Mouse (Mus musculus): ENCODE measurements at regions not wholly inside any gene's neighbourhood (a gene's known extent, or its start where the extent isn't known, plus 50 kb on each side); places are given as distances from the start of the nearest gene placed in this dataset.

DNA sequence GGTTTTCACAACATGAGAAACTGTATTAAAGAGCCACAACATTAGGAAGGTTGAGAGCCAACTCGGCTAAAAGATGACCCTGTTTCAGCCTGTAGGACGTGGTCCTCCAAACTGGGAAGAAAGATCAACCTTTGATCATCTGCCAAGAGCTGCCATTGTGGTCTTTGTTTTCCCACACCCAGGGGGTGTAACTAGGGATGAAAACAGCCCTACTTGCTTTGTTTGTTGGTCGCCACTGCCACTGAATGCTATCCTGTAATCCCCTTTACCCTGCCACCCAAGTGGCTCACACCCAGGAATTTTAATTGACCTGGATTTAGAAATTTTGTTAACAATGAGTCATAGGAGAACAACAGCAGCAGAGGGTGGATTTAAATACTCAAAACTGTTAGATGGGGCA is 414.2 kb downstream of the Bcor start:
- Histone ChIP-seq H3K27ac (ENCODE audit: control insufficient read depth, insufficient read depth, low read depth, low read length) (no peak overlapping the region), H3K27me3 (ENCODE audit: control insufficient read depth, insufficient read depth, low read length) (no peaks in the 10 kb centered on the region), H3K4me1 (ENCODE audit: control insufficient read depth, insufficient read depth, low read length) (no peaks in the 10 kb centered on the region), H3K4me3 (ENCODE audit: control insufficient read depth, low read depth, low read length) (no peak overlapping the region), H3K36me3 (ENCODE audit: control insufficient read depth, insufficient read depth, low read length) (no peaks in the 10 kb centered on the region)
- TF ChIP-seq CTCF (IDR thresholded peaks at IDR 0.05; ENCODE audit: control insufficient read depth, insufficient read depth, insufficient replicate concordance, low read depth, low read length) (no peak), POLR2A (IDR thresholded peaks at IDR 0.05; ENCODE audit: control insufficient read depth, low read depth, low read length) (no peak)

DNA sequence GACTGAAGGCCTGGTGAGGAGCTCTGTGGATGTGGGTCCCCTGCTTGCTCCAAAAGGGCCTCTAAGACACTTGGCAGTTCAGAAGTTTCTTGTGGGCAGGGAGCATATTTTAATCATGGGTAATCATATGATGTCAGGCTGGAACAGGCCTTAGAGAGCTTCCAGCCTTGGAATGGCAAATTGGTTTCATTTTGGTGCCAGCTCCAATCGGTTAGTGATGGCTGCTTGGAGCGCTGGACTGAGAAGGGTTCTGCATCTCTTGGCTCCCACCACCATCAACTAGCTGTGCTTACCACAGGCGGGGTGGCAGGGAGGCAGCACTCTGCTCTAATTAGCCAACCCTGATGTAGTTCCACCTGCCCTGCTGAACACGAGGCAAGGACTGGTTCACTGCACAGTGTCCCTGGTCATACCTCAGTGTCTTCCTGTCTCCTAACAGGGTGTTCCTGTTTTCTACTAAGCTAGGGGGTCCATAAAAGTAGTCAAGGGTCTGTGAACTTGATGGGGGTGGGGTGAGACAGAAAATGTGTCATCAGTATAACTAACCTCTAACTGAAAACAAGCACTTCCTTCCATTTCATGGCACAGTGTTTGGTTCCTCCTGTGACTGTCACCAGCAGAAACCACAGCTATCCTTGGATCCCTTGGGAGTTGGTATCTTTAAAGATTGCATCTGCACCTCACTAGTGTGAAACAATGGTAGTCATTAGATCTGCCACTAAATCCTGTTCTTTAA is 412.6 kb downstream of the Bcor start:
- H3K27me3 ChIP-seq (ENCODE audit: control insufficient read depth, insufficient read depth, low read length), result no peaks in the 10 kb centered on the region

DNA sequence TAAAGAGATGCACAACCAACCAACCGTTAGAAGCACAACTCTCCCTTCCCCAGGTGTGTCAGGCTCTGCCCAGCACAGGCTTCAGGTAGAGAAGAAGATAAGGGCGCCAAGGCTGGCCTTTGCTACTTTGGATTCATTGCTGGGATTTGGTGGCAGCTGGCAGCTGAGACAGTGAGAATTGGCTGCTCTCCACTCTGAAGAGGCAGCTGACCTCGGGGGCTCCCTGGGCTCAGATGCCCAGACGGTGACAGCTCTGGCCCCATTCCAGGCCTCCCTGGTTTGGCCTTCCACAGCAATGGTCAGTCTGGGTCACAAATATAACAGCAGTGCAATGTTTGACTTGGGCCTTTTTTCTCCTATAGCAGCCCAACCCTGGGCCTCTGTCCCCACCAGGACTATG is 411.9 kb downstream of the Bcor start:
- no peaks in the 10 kb centered on the region for H3K4me1 ChIP-seq (ENCODE audit: control insufficient read depth, insufficient read depth, low read length)
- H3K27me3 ChIP-seq (ENCODE audit: control insufficient read depth, insufficient read depth, low read length), result no peaks in the 10 kb centered on the region
- no peak for TF ChIP-seq CTCF (IDR thresholded peaks at IDR 0.05; ENCODE audit: control insufficient read depth, insufficient read depth, insufficient replicate concordance, low read depth, low read length)
- no peak for TF ChIP-seq POLR2A (IDR thresholded peaks at IDR 0.05; ENCODE audit: control insufficient read depth, low read depth, low read length)
- H3K4me3 ChIP-seq (ENCODE audit: control insufficient read depth, low read depth, low read length), result no peak overlapping the region
- H3K27ac ChIP-seq (ENCODE audit: control insufficient read depth, insufficient read depth, low read depth, low read length), result no peak overlapping the region
- no peaks in the 10 kb centered on the region for H3K36me3 ChIP-seq (ENCODE audit: control insufficient read depth, insufficient read depth, low read length)

More for the DNA sequence above, 412.6 kb downstream of the Bcor start:
- H3K4me3 ChIP-seq (ENCODE audit: control insufficient read depth, low read depth, low read length), result no peak overlapping the region
- no peaks in the 10 kb centered on the region for H3K36me3 ChIP-seq (ENCODE audit: control insufficient read depth, insufficient read depth, low read length)
- no peak overlapping the region for H3K27ac ChIP-seq (ENCODE audit: control insufficient read depth, insufficient read depth, low read depth, low read length)
- no peak for TF ChIP-seq CTCF (IDR thresholded peaks at IDR 0.05; ENCODE audit: control insufficient read depth, insufficient read depth, insufficient replicate concordance, low read depth, low read length)
- TF ChIP-seq POLR2A (IDR thresholded peaks at IDR 0.05; ENCODE audit: control insufficient read depth, low read depth, low read length), result no peak
- no peaks in the 10 kb centered on the region for H3K4me1 ChIP-seq (ENCODE audit: control insufficient read depth, insufficient read depth, low read length)

DNA sequence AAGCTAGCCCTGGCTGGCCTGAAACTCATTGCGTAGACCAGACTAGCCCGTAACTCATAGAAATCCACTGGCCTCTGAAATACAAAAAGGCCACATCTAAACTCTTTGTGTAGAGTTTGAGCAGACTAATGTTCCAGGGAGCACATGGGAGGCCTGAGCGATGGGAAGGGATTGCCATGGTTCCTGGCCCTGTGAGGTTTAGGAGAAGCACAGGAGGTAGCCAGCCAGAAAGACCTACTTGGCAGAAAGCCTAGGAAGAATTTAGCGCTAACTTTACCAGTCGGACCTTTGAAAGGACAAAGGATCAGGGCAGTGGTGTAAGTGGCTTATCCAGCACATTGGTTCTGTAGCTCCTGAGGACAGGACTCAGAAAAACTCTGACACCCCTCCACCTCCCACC is 407.6 kb downstream of the Bcor start:
- no peaks in the 10 kb centered on the region for H3K27me3 ChIP-seq (ENCODE audit: control insufficient read depth, insufficient read depth, low read length)

DNA sequence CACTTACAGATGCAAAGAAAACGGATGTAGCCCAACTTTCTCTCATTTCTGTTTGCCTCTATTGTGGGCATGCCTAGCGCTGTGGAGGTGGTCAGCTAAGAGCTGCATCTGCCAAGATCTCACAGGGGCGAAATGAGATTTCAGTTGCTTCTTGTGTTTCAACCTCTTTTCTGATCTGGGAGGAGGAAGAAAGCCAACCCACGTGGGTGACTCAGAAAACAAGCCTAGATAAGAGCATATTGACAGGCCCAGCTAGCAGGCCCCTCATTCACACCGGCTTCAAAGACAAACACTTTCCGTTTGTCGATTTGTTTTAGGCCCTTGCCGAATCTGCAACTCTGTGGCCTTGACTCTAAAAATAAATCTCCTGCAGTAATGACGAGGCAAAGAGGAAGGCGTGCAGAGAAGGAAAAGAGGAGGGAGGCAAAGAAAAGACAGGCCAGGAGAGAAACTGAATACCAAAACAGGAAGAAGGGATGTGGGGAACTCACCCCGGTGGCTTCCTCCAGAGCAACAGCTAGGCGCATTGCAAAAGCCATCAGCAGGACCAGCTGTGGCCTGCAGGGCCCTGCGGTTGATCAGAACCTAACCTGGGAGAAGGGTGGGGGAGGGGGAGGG is 407.1 kb downstream of the Bcor start:
- H3K27ac ChIP-seq (ENCODE audit: control insufficient read depth, insufficient read depth, low read depth, low read length), result no peak overlapping the region; the same call in 1 of the 2 replicates
- no peaks in the 10 kb centered on the region for H3K4me1 ChIP-seq (ENCODE audit: control insufficient read depth, insufficient read depth, low read length)
- no peak for TF ChIP-seq POLR2A (IDR thresholded peaks at IDR 0.05; ENCODE audit: control insufficient read depth, low read depth, low read length)
- no peaks in the 10 kb centered on the region for H3K27me3 ChIP-seq (ENCODE audit: control insufficient read depth, insufficient read depth, low read length)
- no peak overlapping the region for H3K4me3 ChIP-seq (ENCODE audit: control insufficient read depth, low read depth, low read length)
- no peaks in the 10 kb centered on the region for H3K36me3 ChIP-seq (ENCODE audit: control insufficient read depth, insufficient read depth, low read length)

More for the DNA sequence above, 407.6 kb downstream of the Bcor start:
- no peaks in the 10 kb centered on the region for H3K4me1 ChIP-seq (ENCODE audit: control insufficient read depth, insufficient read depth, low read length)
- no peaks in the 10 kb centered on the region for H3K36me3 ChIP-seq (ENCODE audit: control insufficient read depth, insufficient read depth, low read length)
- H3K4me3 ChIP-seq (ENCODE audit: control insufficient read depth, low read depth, low read length), result no peak overlapping the region
- H3K27ac ChIP-seq (ENCODE audit: control insufficient read depth, insufficient read depth, low read depth, low read length), result no peak overlapping the region
- no peak for TF ChIP-seq POLR2A (IDR thresholded peaks at IDR 0.05; ENCODE audit: control insufficient read depth, low read depth, low read length)
- no peak for TF ChIP-seq CTCF (IDR thresholded peaks at IDR 0.05; ENCODE audit: control insufficient read depth, insufficient read depth, insufficient replicate concordance, low read depth, low read length)

DNA sequence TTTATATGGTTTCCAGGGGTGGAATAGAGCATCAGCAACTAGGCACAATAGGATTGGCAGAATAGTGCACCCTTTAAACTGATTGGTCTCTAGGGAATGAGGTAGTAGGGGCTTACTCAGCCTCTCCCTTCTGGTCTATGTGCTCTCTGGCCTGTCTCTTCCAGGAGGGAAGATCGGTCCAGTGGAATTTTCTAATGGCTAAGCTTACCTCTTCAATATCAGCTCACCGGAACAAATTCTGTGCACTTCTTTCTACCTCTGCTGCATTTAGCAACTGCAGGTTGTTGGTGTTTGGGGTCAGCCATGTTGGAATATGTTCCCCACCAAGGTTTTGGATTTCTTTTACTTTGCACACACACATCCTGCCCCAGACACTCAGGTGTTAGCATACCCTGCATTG is 405.1 kb downstream of the Bcor start:
- no peaks in the 10 kb centered on the region for H3K36me3 ChIP-seq (ENCODE audit: control insufficient read depth, insufficient read depth, low read length)
- no peaks in the 10 kb centered on the region for H3K27me3 ChIP-seq (ENCODE audit: control insufficient read depth, insufficient read depth, low read length)
- no peak for TF ChIP-seq POLR2A (IDR thresholded peaks at IDR 0.05; ENCODE audit: control insufficient read depth, low read depth, low read length)
- TF ChIP-seq CTCF (IDR thresholded peaks at IDR 0.05; ENCODE audit: control insufficient read depth, insufficient read depth, insufficient replicate concordance, low read depth, low read length), result no peak
- no peaks in the 10 kb centered on the region for H3K4me1 ChIP-seq (ENCODE audit: control insufficient read depth, insufficient read depth, low read length)
- H3K27ac ChIP-seq (ENCODE audit: control insufficient read depth, insufficient read depth, low read depth, low read length), result no peak overlapping the region
- no peak overlapping the region for H3K4me3 ChIP-seq (ENCODE audit: control insufficient read depth, low read depth, low read length)

DNA sequence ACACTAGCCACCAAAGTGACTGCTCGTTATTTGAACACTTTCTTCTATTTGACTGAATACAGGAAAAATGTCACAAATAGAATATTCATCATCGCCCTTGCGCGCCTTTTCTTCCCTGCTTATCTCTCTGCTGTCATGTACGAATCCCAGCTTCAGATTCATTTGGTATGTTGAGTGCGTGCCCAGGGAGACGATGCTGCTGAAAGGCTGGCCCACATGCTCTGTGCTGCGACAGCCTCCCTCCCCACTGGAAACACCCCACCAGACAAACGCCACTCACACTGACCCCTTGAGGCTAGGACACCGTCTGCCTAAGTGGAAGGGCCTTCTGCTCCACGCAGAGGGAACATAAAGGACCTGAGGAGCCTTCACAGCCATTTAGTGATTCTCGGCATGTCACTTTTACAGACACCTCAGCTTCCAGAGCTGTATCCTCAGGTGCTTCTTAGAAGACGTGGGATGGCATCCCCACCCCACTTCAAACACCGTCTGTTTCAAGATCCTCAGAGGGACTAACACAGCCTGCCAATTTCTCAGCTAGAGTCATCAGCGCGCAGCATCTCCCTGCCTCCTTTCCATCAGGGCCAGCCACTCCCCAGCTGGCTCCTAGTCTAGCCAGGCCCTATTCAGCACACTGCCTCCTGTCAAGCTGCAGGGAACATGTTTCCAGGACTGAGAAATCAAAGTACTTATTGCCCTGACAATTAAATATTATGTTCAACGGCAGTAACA is 396.6 kb downstream of the Bcor start:
- no peaks in the 10 kb centered on the region for H3K27me3 ChIP-seq (ENCODE audit: control insufficient read depth, insufficient read depth, low read length)

More for the DNA sequence above, 396.6 kb downstream of the Bcor start:
- Histone ChIP-seq H3K36me3 (ENCODE audit: control insufficient read depth, insufficient read depth, low read length) (no peaks in the 10 kb centered on the region), H3K4me3 (ENCODE audit: control insufficient read depth, low read depth, low read length) (no peak overlapping the region), H3K4me1 (ENCODE audit: control insufficient read depth, insufficient read depth, low read length) (no peaks in the 10 kb centered on the region), H3K27ac (ENCODE audit: control insufficient read depth, insufficient read depth, low read depth, low read length) (no peak overlapping the region)
- TF ChIP-seq CTCF (IDR thresholded peaks at IDR 0.05; ENCODE audit: control insufficient read depth, insufficient read depth, insufficient replicate concordance, low read depth, low read length) (no peak), POLR2A (IDR thresholded peaks at IDR 0.05; ENCODE audit: control insufficient read depth, low read depth, low read length) (no peak)

Measured in testis, adult 2 months (tissue).